Mouse (Mus musculus): Measurements from ENCODE around the gene Gapdhs.

DNA sequence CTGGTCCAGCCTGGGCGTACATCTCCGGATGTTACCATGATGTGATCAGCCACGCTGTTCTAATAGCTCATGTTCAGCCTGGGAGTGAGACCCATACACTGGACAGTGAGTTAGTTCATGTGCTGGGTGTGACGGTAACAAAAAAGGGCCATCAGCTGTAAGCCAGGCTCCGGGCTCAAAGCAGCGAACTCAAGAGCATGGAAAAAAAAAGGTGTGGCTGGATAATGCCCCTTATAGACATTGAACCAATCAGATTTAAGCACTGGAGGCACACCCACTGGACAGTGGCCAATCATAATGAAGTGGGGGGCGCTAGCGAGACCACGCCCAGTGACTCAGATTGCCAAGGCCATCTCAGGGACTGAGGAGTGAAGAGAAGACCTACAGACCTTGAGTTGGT is 44.9 kb downstream of the Gapdhs start, which contains the start of gene 2200002J24Rik:
- TF ChIP-seq CTCF (IDR thresholded peaks at IDR 0.05; ENCODE audit: control insufficient read depth, insufficient read depth, insufficient read length) (no peak), USF1 (IDR thresholded peaks at IDR 0.05; ENCODE audit: low read depth) (no peak), CEBPB (IDR thresholded peaks at IDR 0.05; ENCODE audit: low read depth) (no peak)
